Mouse (Mus musculus): Measurements from ENCODE around the gene Tmeff2.
A peak's percentile ranks its signal among the peaks of the same experiment; 100 is the strongest.

Tmeff2 gene

GRCm38 (mm10) chr1:51114721-51115120 is 214.3 kb downstream of the Tmeff2 start:
- no peak for DNase-seq

- no peak for DNase-seq
Observed at GRCm38 (mm10) chr1:51115761-51116160, 215.3 kb downstream of the Tmeff2 start.

- DNase-seq = no peak
Observed at GRCm38 (mm10) chr1:51117830-51118229, 217.4 kb downstream of the Tmeff2 start.

GRCm38 (mm10) chr1:51125671-51126424 is 225.4 kb downstream of the Tmeff2 start:
- no peak for DNase-seq

GRCm38 (mm10) chr1:51126425-51126765 is 225.9 kb downstream of the Tmeff2 start:
- DNase-seq = no peak

- peak in 1 of 2 experiments; percentile 42 for DNase-seq
Observed at GRCm38 (mm10) chr1:51136792-51137191, 236.3 kb downstream of the Tmeff2 start.

GRCm38 (mm10) chr1:51139605-51140004 is 239.2 kb downstream of the Tmeff2 start:
- DNase-seq = no peak

GRCm38 (mm10) chr1:51141381-51141780 is 240.9 kb downstream of the Tmeff2 start:
- DNase-seq = no peak

GRCm38 (mm10) chr1:51142729-51143128 is 242.3 kb downstream of the Tmeff2 start:
- no peak for DNase-seq

- DNase-seq = no peak
Observed at GRCm38 (mm10) chr1:51145693-51146092, 245.2 kb downstream of the Tmeff2 start.

GRCm38 (mm10) chr1:51148481-51149137 is 248.2 kb downstream of the Tmeff2 start:
- peak in 1 of 2 experiments; percentile 29 for DNase-seq

GRCm38 (mm10) chr1:51149488-51149887 is 249.0 kb downstream of the Tmeff2 start:
- DNase-seq = peak in 1 of 2 experiments; percentile 22

- DNase-seq = no peak
Observed at GRCm38 (mm10) chr1:51149890-51150289, 249.4 kb downstream of the Tmeff2 start.

GRCm38 (mm10) chr1:51152017-51152416 is 251.6 kb downstream of the Tmeff2 start:
- no peak for DNase-seq

- no peak for DNase-seq
Observed at GRCm38 (mm10) chr1:51152856-51153255, 252.4 kb downstream of the Tmeff2 start.

GRCm38 (mm10) chr1:51184276-51184675 is 283.8 kb downstream of the Tmeff2 start:
- no peak for DNase-seq

- DNase-seq = no peak
Observed at GRCm38 (mm10) chr1:51189008-51189407, 288.6 kb downstream of the Tmeff2 start.

- peak in 1 of 2 experiments; percentile 14 for DNase-seq
Observed at GRCm38 (mm10) chr1:51191253-51191652, 290.8 kb downstream of the Tmeff2 start.

- DNase-seq = no peak
Observed at GRCm38 (mm10) chr1:51191872-51192613, 291.6 kb downstream of the Tmeff2 start.

- no peak for DNase-seq
Observed at GRCm38 (mm10) chr1:51199088-51199830, 298.8 kb downstream of the Tmeff2 start.

- DNase-seq = no peak
Observed at GRCm38 (mm10) chr1:51199954-51200353, 299.5 kb downstream of the Tmeff2 start.

- no peak for DNase-seq
Observed at GRCm38 (mm10) chr1:51215631-51216030, 315.2 kb downstream of the Tmeff2 start.
